Mouse (Mus musculus): ENCODE data around the gene Cry2.
"Not testable (repeated sequence)": the region's sequence is repeated elsewhere in the genome, so short reads cannot be mapped to it uniquely, and the experiment has no call there.

The Cry2 gene

DNA sequence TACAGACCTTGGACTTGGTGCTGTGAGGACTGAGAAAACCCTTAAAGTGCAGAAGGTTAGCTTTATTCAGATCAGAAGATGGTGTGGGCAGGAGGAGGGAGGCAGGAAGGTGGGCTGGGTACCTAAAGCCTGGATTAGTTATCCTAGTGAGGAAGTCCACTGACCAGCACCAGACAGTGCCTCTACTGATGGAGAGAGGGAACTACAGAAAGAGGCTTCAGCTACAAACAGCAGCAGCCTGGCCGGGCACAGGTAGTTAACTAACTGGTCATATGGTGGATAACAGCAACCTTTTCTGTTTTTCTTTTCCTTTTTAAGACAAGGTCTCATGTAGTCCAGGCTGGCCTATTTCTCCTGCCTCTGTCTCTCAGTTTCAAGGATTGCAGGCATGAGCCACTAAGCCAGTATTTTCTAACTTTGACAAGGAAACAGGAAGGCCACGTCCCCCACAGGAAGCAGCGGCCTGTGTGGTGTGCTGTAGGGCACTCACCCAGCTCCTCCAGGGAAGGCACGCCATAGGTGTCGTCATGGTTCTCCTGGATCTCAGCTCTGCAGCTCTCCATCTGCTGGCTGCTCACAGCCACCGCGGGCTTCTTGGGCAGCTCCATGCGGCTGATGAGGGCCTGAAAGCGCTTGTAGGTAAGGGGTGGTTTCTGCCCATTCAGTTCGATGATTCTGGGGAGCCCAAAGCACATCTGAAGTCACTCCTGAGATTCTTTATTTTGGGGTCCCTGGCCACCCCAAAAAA lies 11.3 kb downstream of the Cry2 start:
- peak; percentile 88 for DNase-seq (ENCODE audit: low read depth, low spot score)

DNA sequence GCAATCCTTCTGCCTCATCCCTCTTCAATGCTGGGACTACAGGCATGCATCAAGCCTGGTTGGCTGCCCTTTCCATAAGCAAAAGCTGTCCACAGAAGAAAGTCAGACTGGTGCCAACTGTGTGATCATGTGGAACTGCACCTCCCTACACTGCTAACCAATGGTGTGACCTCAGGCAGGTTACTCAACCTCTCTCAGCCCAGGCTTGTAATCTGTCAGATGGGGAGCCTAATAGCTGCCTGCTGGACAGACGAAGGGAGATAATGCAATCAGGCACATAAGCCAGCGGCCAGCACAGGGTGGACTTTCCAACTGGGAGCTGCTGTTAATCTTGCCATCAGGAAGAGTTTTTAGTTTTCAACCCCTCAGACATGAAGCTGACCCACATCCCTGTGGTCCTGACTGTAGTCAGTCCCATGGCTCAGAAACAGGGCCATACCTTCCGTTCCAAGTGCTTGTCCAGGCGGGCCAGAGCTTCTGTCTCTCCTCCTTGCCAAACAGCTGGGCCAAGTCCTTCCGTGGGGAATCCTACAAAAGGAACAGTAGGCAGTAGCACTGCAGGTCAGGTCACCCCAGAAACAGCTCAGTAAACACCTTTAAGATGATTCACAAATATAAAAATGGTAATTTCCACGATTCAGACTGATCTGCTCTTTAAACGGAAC lies 12.0 kb downstream of the Cry2 start:
- peak; percentile 59 for DNase-seq (ENCODE audit: low read depth, low spot score)

- peak; percentile 89 for DNase-seq (ENCODE audit: low read depth, low spot score)
Measured at GRCm38 (mm10) chr2:92411705-92412104, 22.1 kb downstream of the Cry2 start.

DNA sequence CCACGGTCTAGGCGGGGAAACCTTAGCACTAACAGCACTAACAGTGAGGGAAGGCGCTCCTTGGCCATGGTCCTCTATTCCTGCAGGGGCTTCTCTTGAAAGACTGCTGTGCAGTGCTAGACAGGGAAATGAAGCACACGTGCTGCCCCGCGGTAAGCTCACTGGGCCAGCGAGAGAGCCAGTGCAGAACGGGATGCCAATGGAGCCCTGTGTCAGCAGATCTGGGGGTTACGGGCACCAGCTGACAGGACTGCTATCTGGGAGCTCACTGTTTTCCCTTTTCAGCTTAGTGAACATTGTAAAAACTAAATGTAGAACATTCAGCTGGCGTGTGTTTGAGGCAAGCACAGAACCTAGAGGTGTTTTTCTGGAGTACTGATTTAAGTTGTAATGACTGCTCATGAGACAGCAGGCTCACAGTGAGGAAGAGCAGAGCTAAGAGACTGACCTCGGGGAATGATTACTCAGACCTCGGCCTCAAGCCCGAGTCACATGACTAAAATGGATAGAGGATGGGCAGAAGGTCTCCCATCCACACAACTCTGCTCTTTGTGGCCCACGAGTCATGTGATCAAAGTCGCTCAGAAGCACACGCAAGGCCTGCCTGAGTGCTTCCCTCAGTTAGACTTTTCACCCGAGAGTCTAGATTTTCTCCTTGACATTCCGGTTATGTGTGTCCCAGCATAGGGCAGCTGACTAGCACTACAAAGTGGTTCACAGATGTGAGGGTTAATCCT lies 25.4 kb downstream of the Cry2 start:
- peak; percentile 77 for DNase-seq (ENCODE audit: low read depth, low spot score)

- DNase-seq (ENCODE audit: low read depth, low spot score) = no peak
Measured at GRCm38 (mm10) chr2:92405687-92406086, 28.2 kb downstream of the Cry2 start.

DNA sequence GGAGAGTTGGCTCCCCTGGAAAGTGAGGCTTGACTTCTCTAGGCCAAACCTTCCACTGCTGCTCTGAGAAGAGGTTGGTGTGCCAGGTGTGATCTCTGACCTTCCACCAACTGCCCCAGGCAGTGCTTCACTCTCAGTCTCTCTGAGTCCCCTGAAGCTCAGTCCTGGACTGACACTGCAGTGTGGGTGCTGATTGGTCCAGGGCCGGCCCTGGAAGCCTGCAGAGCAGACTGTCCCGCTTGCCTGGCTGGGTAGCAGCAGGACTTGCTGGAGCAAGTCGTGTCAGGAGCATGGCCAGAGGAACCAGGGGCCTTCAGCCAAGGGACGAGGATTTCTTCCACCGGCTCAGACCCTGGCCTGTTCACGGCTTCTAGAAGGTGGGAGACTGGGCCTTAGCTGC lies 29.1 kb downstream of the Cry2 start:
- DNase-seq (ENCODE audit: low read depth, low spot score) = no peak

- DNase-seq (ENCODE audit: low read depth, low spot score) = no peak
Measured at GRCm38 (mm10) chr2:92403776-92404319, 30.0 kb downstream of the Cry2 start.

DNA sequence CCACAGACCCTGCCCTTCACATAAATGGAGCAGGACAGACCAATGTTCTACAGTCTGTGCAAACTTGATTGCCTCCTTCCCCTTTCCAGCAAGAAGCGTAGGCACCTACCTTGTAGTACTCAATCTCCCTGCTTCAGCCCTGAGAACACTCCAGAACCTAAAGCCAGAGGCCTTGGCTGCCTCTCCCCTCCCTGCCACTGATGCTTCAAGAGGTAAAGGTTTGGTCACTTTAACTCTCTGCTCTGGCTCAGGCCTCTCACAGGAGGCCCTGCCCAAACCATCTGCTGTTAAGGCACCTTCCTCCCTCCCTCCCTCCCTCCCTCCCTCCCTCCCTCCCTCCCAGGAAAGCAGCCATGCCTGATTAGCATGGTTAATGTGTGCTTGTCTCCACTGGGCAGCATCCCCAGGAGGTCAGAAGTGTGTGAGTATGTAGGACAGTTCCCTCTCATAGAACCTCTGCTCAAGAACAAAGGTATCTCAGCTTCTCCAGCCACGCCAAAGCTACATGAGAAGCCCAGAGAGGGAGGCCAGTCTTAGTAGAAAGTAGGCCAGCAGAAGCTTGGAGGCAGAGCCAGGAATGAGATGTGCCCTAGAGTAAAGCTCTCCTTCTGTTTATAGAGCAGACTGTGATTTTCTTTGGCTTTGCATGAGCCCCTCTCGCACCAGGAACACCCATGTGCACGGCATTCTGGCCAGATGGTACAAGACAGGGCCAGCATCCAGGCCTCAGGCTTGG lies 31.1 kb downstream of the Cry2 start:
- peak; percentile 96 for DNase-seq (ENCODE audit: low read depth, low spot score)

- DNase-seq (ENCODE audit: low read depth, low spot score) = peak; percentile 83
Measured at GRCm38 (mm10) chr2:92401091-92401561, 32.7 kb downstream of the Cry2 start, which contains the start of gene Mapk8ip1. TSS of gene Mapk8ip1 (minus strand) at chr2:92401263.

GRCm38 (mm10) chr2:92400682-92401081 lies 33.2 kb downstream of the Cry2 start:
- DNase-seq (ENCODE audit: low read depth, low spot score) = no peak

DNA sequence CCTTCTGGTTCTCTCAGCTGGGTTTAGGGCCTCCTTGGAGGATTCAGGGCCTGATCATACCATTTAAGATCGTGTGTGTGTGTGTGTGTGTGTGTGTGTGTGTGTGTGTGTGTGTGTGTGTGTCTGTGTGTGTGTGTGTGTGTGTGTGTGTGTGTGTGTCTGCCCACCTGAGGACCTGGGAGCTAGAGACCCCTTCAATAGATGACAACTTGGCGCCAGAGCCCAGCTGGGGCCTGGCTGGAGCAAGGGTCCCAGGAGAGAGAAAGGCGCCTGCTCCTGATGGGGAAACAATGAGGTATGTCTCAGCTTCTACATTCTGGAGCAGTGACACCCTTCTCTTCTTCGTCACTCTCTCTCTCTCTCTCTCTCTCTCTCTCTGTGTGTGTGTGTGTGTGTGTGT lies 34.0 kb downstream of the Cry2 start:
- DNase-seq (ENCODE audit: low read depth, low spot score) = not testable (repeated sequence)

DNA sequence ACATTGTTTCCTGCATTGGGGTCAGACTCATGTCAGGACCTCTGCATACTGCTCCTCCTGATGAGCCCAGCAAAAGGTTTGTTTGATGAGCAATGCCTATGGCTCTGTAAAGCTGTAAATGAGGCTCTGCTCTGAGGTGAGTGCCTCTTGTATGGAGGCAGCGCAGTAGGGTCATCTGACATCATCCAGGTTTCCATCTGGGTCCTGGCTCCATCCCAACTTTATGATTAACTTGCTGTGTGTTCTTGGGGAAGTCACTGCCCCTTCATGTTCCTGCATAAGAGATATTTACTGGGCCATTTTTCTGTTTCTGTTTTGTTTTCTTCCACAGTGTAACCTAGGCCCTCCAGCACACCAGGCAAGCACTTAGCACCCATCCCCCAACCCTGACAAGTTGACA lies 36.4 kb downstream of the Cry2 start:
- DNase-seq (ENCODE audit: low read depth, low spot score) = peak; percentile 74

DNA sequence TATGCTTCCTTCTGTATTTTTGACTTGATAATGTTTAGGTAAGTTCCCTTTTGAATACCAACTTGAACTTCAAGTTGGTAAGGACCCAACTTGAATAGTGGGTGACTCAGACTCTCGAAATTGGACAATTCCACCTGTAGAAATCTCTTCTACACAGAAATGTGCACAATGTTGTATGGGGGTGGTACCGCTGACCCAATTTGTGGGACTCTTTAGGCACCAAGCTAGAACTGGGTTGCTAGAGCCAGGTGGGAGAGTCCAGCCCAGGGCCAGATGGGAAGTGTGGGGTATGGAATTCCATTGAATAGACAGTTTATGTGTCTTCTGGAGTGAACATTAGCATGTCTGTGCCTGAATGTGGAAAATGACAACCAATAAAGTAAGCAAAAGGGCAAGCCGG lies 38.3 kb downstream of the Cry2 start:
- peak; percentile 62 for DNase-seq (ENCODE audit: low read depth, low spot score)

DNA sequence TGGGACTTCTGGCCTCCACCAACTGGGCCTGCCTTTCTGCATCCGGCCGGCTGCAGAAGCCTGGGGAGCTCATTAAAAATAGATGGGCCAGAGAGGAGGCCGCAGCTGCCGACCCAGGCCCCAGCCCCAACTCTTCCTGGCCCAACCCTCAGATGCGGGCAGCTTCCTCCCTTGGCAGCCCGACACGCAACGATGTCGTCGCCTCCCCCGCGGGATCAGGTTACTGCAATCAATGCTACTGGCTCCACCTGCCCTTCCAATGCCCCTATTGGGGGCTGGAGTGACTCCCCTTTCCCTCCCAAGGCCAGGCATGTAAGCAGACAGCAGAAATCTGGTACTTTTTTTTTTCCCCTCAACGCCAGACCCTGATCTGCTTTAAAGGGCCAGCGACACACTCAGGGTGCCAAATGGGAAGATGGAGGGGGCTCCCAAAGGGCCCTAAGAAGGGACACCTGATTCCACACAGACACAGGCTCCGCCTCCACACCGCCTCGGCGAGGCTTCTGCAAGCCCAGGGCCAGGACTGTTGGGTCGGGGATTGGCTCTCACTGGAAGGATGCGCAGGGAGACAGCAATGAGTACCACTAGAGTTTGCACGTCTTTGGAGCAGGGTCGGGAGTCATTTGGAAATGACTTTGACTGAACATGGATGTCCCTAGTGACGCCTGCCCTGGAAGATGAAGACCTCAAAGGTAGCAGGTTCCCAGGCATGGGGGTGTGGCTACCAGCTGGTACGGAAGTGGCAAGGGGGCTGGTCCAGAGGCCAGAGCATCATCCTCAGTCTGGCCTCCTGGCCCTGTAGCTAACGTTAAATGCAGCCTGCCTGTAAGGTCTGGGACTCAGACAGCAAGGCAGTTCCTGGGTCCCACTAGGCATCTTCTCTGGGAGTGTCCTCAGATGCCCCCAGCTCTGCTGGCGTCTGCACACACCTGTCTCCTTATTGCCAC lies 41.3 kb downstream of the Cry2 start:
- DNase-seq (ENCODE audit: low read depth, low spot score) = peak; percentile 69

DNA sequence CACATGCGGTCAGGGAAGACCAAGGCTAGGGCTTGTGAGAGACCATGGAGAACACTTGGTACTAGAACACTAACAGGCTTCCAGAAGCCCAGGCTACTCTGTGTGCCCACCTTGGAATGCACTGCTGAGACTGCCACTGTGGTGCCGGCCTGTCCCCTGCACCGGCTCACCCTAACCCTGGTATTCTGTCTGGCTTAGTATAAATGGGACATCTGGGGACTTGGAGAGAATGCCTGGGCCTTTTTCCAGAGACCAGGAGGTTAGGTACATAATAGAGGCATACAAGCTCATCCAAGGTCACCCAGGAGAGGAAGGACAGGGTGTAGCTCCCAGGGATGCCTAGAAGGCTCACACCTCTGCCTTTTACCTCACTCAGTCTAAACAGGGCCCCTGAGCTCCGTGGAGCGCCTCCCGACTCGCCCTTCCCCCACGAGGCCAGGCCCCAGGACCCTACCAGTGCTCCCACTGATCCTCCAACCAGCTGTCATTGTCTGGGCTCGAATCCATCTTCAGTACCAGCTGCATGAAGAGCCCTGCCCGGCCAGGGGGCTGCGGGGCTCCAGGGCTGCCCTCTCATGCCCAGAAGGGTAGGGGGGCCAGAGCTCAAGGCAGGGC lies 42.0 kb downstream of the Cry2 start:
- peak; percentile 80 for DNase-seq (ENCODE audit: low read depth, low spot score)

DNA sequence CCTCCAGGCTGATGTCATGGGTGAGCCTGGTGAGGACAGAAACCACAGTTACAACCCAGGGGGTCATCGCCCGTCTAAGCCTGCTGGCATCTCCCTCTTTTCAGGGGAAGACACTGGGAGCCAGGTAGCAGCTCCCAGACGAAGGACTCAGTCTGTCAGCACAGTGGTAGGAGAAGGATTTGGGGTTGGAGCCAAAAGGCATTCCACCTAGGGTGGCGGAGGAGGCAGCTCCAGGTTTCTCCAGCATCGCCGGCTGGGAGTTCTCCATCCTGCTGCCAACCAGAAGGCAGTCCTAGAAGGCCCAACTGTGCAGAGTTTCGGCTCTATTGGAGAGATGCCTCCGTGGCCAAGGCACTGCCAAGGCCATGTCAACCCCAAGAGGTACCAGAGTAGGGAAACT lies 42.7 kb downstream of the Cry2 start:
- DNase-seq (ENCODE audit: low read depth, low spot score) = peak; percentile 89

GRCm38 (mm10) chr2:92390206-92390930 lies 43.5 kb downstream of the Cry2 start:
- DNase-seq (ENCODE audit: low read depth, low spot score) = peak; percentile 56

DNA sequence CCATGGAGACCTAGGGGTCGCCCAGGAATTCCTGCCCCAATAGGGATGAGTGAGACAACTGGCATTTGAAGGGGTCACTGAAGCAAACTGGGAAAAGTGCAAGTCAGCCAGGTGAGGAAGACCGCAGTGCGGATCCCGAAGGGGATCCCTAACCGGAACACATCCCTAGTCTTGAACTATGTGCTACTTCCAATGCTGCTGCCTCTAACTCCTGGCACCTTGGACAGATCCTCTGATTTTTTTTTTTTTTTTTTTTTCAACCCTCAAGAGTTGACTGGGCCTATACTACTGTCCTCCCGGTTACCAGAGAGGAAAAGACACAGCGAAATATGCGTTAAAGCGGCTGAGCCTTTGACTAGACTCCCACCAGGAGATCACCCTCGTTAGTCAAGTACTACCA lies 44.2 kb downstream of the Cry2 start:
- no peak for DNase-seq (ENCODE audit: low read depth, low spot score)
